Mouse (Mus musculus) c-Kit-positive CD71-negative TER-119-negative erythroid progenitor cells, embryonic 14.5 days (primary cell): Measurements from ENCODE around the gene Tdpoz2.
"Not testable (repeated sequence)": the region's sequence is repeated elsewhere in the genome, so short reads cannot be mapped to it uniquely, and the experiment has no call there.

Experiments used
- DNase-seq: peaks from one replicate; pipeline ENCODE4 v3.0.0-alpha.2; 2013; ENCODE audit warnings: low read depth

The Tdpoz2 gene

GRCm38 (mm10) chr3:93652586-93652985 lies at the start of gene Tdpoz2:
Gene Tdpoz2 (minus strand): TSS chr3:93652686.
- DNase-seq, result no peak

GRCm38 (mm10) chr3:93692970-93693369 lies 40.5 kb upstream of the Tdpoz2 start, which contains the start of gene Gm37596:
Gene Gm37596 (minus strand): TSS chr3:93693070.
- not testable (repeated sequence) for DNase-seq

- not testable (repeated sequence) for DNase-seq
Measured at GRCm38 (mm10) chr3:93676210-93676609, 23.7 kb upstream of the Tdpoz2 start, which contains the start of gene Tdpoz1. Gene Tdpoz1 (minus strand): TSS chr3:93676310.

- not testable (repeated sequence) for DNase-seq
Measured at GRCm38 (mm10) chr3:93670805-93671503, 18.5 kb upstream of the Tdpoz2 start.

- no peak for DNase-seq
Measured at GRCm38 (mm10) chr3:93654260-93654659, 1.8 kb upstream of the Tdpoz2 start.

GRCm38 (mm10) chr3:93630917-93631714 lies 21.4 kb downstream of the Tdpoz2 start:
- not testable (repeated sequence) for DNase-seq

GRCm38 (mm10) chr3:93608970-93609369 lies 43.5 kb downstream of the Tdpoz2 start:
- not testable (repeated sequence) for DNase-seq

GRCm38 (mm10) chr3:93601903-93602302 lies 50.6 kb downstream of the Tdpoz2 start:
- no peak for DNase-seq
